28 mouse cellular contexts compared by ENCODE assay signal in the genomic region with DNA sequence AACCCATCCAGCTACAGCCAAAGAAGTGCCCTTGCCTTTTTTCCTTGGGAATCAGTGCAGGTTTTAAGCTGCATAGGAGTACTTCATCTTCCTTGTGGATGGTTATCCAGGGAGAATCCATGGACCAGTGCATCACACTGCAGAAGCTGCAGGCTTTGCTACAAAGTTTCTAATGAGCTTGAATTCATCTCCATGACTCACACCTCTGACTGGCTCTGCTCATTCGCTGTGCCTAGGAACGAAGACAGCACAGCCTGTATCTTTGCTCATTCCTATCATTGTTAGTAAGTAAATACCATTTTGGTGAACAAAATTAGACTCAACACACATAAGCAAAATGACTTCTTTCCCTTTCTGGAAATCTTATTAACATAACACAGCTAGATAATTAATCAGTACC.
"Had no signal": no experiment of that assay in that cellular context is flagged by ENCODE, and none has a peak within 500 bp of the region (broad histone marks: within the 10 kb centered on the region; RNA-seq: fewer than 3 reads in every experiment).

No protein-coding gene starts in this region.

- H3K4me3 ChIP-seq: gastrocnemius, adult 2 months; heart, adult 2 months; heart, embryonic 13.5 days; heart, embryonic 15.5 days; hindbrain, embryonic 13.5 days; hindbrain, embryonic 15.5 days; kidney, embryonic 15.5 days; layer of hippocampus, adult 2 months; limb, embryonic 10.5 days; limb, embryonic 12.5 days; liver, embryonic 13.5 days had no signal

- H3K9me3 ChIP-seq: heart, embryonic 13.5 days; heart, embryonic 15.5 days; hindbrain, embryonic 13.5 days; hindbrain, embryonic 15.5 days; kidney, embryonic 15.5 days; limb, embryonic 10.5 days; limb, embryonic 12.5 days; liver, embryonic 13.5 days had no signal

- H3K4me1 ChIP-seq: heart, embryonic 15.5 days; hindbrain, embryonic 15.5 days; kidney, embryonic 15.5 days; liver, embryonic 13.5 days had no signal

- H3K4me2 ChIP-seq: heart, embryonic 11.5 days; heart, embryonic 13.5 days; heart, embryonic 15.5 days; hindbrain, embryonic 13.5 days; hindbrain, embryonic 15.5 days; kidney, embryonic 15.5 days; limb, embryonic 12.5 days; liver, embryonic 11.5 days; liver, embryonic 13.5 days had no signal

- H3K9ac ChIP-seq: heart, embryonic 13.5 days; heart, embryonic 15.5 days; hindbrain, embryonic 13.5 days; hindbrain, embryonic 15.5 days; kidney, embryonic 15.5 days; limb, embryonic 12.5 days; liver, embryonic 13.5 days had no signal

- H3K27ac ChIP-seq: gastrocnemius, adult 2 months; heart, adult 2 months; heart, embryonic 13.5 days; heart, embryonic 15.5 days; hindbrain, embryonic 13.5 days; hindbrain, embryonic 15.5 days; hindbrain, postnatal 0 days; kidney, embryonic 15.5 days; kidney, postnatal 0 days; layer of hippocampus, adult 2 months; limb, embryonic 10.5 days; limb, embryonic 12.5 days; liver, embryonic 13.5 days had no signal

- DNase-seq: gastrocnemius, adult 2 months; gastrocnemius, postnatal 10 days; gastrocnemius, postnatal 36 days; heart, adult 11 months; heart, adult 2 months; heart, postnatal 14 days; heart, postnatal 36 days; kidney, adult 11 months; kidney, adult 2 months; kidney, adult 9 months; kidney, postnatal 14 days; kidney, postnatal 36 days; layer of hippocampus, postnatal 36 days; liver; liver, embryonic 13.5 days had no signal

- H3K36me3 ChIP-seq: heart, embryonic 13.5 days; heart, embryonic 15.5 days; hindbrain, embryonic 13.5 days; hindbrain, embryonic 15.5 days; kidney, embryonic 15.5 days; limb, embryonic 10.5 days; limb, embryonic 12.5 days; liver, embryonic 13.5 days had no signal

- ATAC-seq: hindbrain, postnatal 0 days; intestine, embryonic 16.5 days had no signal

- H3K27me3 ChIP-seq: heart, embryonic 15.5 days; hindbrain, embryonic 13.5 days; hindbrain, embryonic 15.5 days; kidney, embryonic 15.5 days; limb, embryonic 12.5 days; liver, embryonic 13.5 days had no signal
